Mouse (Mus musculus) embryonic facial prominence, embryonic 11.5 days (tissue): ENCODE results near the gene Clk1. TPM values are rescaled to one million over a fixed set of nuclear protein-coding genes. Genes with fewer than 3 reads are reported as not detected.

ENCODE experiments used
- ATAC-seq: fragments of 200-750 bp; cut with Nextera tagmentation; replicated peaks from 2 replicates; pipeline ENCODE4 v1.8.0; 2017; ENCODE audit warnings: low read depth; ENCODE audit not compliant: insufficient number of reproducible peaks, low FRiP score, low TSS enrichment
- DNase-seq: peaks from one replicate; pipeline ENCODE4 v3.0.0-alpha.2; 2015; ENCODE audit warnings: low spot score
- H3K27ac ChIP-seq: fragments of 300-500 bp; sonication (generic); replicated peaks from 2 replicates; pipeline ENCODE4 v1.5.1; 2014; ENCODE audit warnings: mild to moderate bottlenecking, low read depth, low read length, control low read depth
- H3K27me3 ChIP-seq: fragments of 300-500 bp; sonication (generic); 2 replicates; pipeline ENCODE4 v1.6.1; 2014; ENCODE audit warnings: mild to moderate bottlenecking, low read length, moderate library complexity, mixed read lengths; ENCODE audit not compliant: control insufficient read depth, insufficient read depth
- H3K36me3 ChIP-seq: fragments of 300-500 bp; sonication (generic); replicated peaks from 2 replicates; pipeline ENCODE4 v1.6.1; 2014; ENCODE audit warnings: low read depth, mild to moderate bottlenecking, low read length, moderate library complexity, mixed read lengths; ENCODE audit not compliant: control insufficient read depth, insufficient read depth
- H3K4me1 ChIP-seq: fragments of 300-500 bp; sonication (generic); 2 replicates; pipeline ENCODE4 v1.6.1; 2014; ENCODE audit warnings: low read length, mixed read lengths; ENCODE audit not compliant: control insufficient read depth, insufficient read depth
- H3K4me2 ChIP-seq: fragments of 300-500 bp; sonication (generic); 2 replicates; pipeline ENCODE4 v1.6.1; 2014; ENCODE audit warnings: low read depth, mild to moderate bottlenecking, control low read depth, low read length, moderate library complexity
- H3K4me3 ChIP-seq: fragments of 300-500 bp; sonication (generic); 2 replicates; pipeline ENCODE4 v1.5.1; 2014; ENCODE audit warnings: low read depth, low read length, control low read depth
- H3K9ac ChIP-seq: fragments of 300-500 bp; sonication (generic); replicated peaks from 2 replicates; pipeline ENCODE4 v1.6.1; 2014; ENCODE audit warnings: mild to moderate bottlenecking, control low read depth, low read length
- H3K9me3 ChIP-seq: fragments of 300-500 bp; sonication (generic); replicated peaks from 2 replicates; pipeline ENCODE4 v1.6.1; 2016; ENCODE audit warnings: mild to moderate bottlenecking, low read length, inconsistent platforms, mixed read lengths; ENCODE audit not compliant: control insufficient read depth
- WGBS: fragments of 180-500 bp; shearing (Covaris S2); extraction: QIAGEN DNeasy Blood & Tissue Kit; methylation state at CpG from one replicate; pipeline ENCODE4 v1.1.7; 2014; 5-methylcytosine and 5-hydroxymethylcytosine counted together
- polyA plus RNA-seq: library from polyadenylated mRNA; unstranded; fragments of >200 nt; fragmentation: Nextera tagmentation; extraction: Ambion mirVana; gene quantifications from 2 replicates; pipeline ENCODE4 v1.2.1, GENCODE M21; 2014

Clk1 gene
- polyA plus RNA-seq, 1 experiment from 2014 or later, result 195 TPM

GRCm38 (mm10) chr1:58448396-58448795, 24.5 kb upstream of the Clk1 start:
- no peak for ATAC-seq
- no peak overlapping the region for H3K4me2 ChIP-seq
- H3K27me3 ChIP-seq, result no peaks in the 10 kb centered on the region
- H3K9me3 ChIP-seq, result no peaks in the 10 kb centered on the region
- H3K4me3 ChIP-seq, result no peak overlapping the region
- H3K9ac ChIP-seq, result no peak overlapping the region
- H3K36me3 ChIP-seq, result peaks cover 5% of the 10 kb centered on the region
- 86% methylated on average over 7 of the region's 7 CpGs for WGBS
- no peak overlapping the region for H3K27ac ChIP-seq
- no peaks in the 10 kb centered on the region for H3K4me1 ChIP-seq
- DNase-seq, result no peak

- Histone ChIP-seq H3K36me3 (peaks cover 2% of the 10 kb centered on the region), H3K4me3 (no peak overlapping the region), H3K27ac (no peak overlapping the region), H3K9me3 (no peaks in the 10 kb centered on the region), H3K9ac (no peak overlapping the region), H3K27me3 (no peaks in the 10 kb centered on the region), H3K4me2 (no peak overlapping the region), H3K4me1 (no peaks in the 10 kb centered on the region)
- ATAC-seq, result no peak
- WGBS, result 91% methylated on average over 7 of the region's 7 CpGs
- no peak for DNase-seq
Observed at GRCm38 (mm10) chr1:58447766-58448165, 23.9 kb upstream of the Clk1 start.

- Histone ChIP-seq H3K9ac (peak overlapping the region; percentile 87), H3K4me2 (peak overlapping the region; percentile 66), H3K9me3 (no peaks in the 10 kb centered on the region), H3K4me3 (peak overlapping the region; percentile 62), H3K27ac (peak overlapping the region; percentile 84; the same call in 1 of the 2 replicates), H3K4me1 (no peaks in the 10 kb centered on the region), H3K36me3 (no peaks in the 10 kb centered on the region; the same call in none of the 2 replicates), H3K27me3 (no peaks in the 10 kb centered on the region)
- DNase-seq (peak; percentile 8), ATAC-seq (no peak)
- 12% methylated on average over 11 of the region's 11 CpGs for WGBS
Observed at GRCm38 (mm10) chr1:58445861-58446260, 22.0 kb upstream of the Clk1 start.

GRCm38 (mm10) chr1:58445143-58445722, 21.4 kb upstream of the Clk1 start, which contains the start of the genes Nif3l1 and Ppil3:
TSS of gene Nif3l1 (plus strand) at chr1:58445151.
TSS of gene Ppil3 (minus strand) at chr1:58445486.
- DNase-seq (peak; percentile 91), ATAC-seq (peak; percentile 92)
- Histone ChIP-seq H3K9me3 (no peaks in the 10 kb centered on the region), H3K4me3 (peak within 1 kb of the TSS; percentile 62), H3K36me3 (no peaks in the 10 kb centered on the region; the same call in none of the 2 replicates), H3K4me2 (peak within 1 kb of the TSS; percentile 66), H3K9ac (peak within 1 kb of the TSS; percentile 87), H3K27ac (peak within 1 kb of the TSS; percentile 84), H3K27me3 (no peaks in the 10 kb centered on the region), H3K4me1 (no peaks in the 10 kb centered on the region)
- WGBS, result under 1% methylated on average over 33 of the region's 33 CpGs

GRCm38 (mm10) chr1:58444691-58445090, 20.8 kb upstream of the Clk1 start:
- Histone ChIP-seq H3K9ac (peak overlapping the region; percentile 87), H3K4me2 (peak overlapping the region; percentile 60), H3K27ac (peak overlapping the region; percentile 84), H3K4me1 (no peaks in the 10 kb centered on the region), H3K9me3 (no peaks in the 10 kb centered on the region), H3K27me3 (no peaks in the 10 kb centered on the region), H3K36me3 (no peaks in the 10 kb centered on the region; the same call in none of the 2 replicates), H3K4me3 (peak overlapping the region; percentile 62)
- DNase-seq (peak; percentile 33), ATAC-seq (no peak)
- 8% methylated on average over 10 of the region's 10 CpGs for WGBS

- H3K36me3 ChIP-seq, result peaks cover 9% of the 10 kb centered on the region
- H3K4me2 ChIP-seq, result no peak overlapping the region
- ATAC-seq (peak; percentile 3; the same call in 1 of the 2 replicates), DNase-seq (no peak)
- no peak overlapping the region; the same call in 1 of the 2 replicates for H3K4me3 ChIP-seq
- WGBS, result 88% methylated on average over 3 of the region's 3 CpGs
- no peaks in the 10 kb centered on the region for H3K4me1 ChIP-seq
- no peaks in the 10 kb centered on the region for H3K27me3 ChIP-seq
- no peak overlapping the region for H3K27ac ChIP-seq
- H3K9me3 ChIP-seq, result no peaks in the 10 kb centered on the region
- H3K9ac ChIP-seq, result no peak overlapping the region
Observed at GRCm38 (mm10) chr1:58424551-58424950, 685 bp upstream of the Clk1 start.

- peak overlapping the region; percentile 100 for H3K4me3 ChIP-seq
- H3K27me3 ChIP-seq, result no peaks in the 10 kb centered on the region
- no peaks in the 10 kb centered on the region for H3K4me1 ChIP-seq
- no peaks in the 10 kb centered on the region for H3K9me3 ChIP-seq
- H3K4me2 ChIP-seq, result peak overlapping the region; percentile 48
- DNase-seq (peak; percentile 78), ATAC-seq (0 out of 2 replicates have a peak, but pooled peaks have one; percentile 44)
- H3K27ac ChIP-seq, result no peak overlapping the region; the same call in 1 of the 2 replicates
- 11% methylated on average over 13 of the region's 13 CpGs for WGBS
- H3K9ac ChIP-seq, result peak overlapping the region; percentile 100
- peaks cover 18% of the 10 kb centered on the region for H3K36me3 ChIP-seq
Observed at GRCm38 (mm10) chr1:58422879-58423278, 987 bp downstream of the Clk1 start.

- no peak overlapping the region for H3K4me2 ChIP-seq
- no peaks in the 10 kb centered on the region for H3K27me3 ChIP-seq
- 78% methylated on average over 7 of the region's 7 CpGs for WGBS
- ATAC-seq (no peak), DNase-seq (no peak)
- no peak overlapping the region for H3K4me3 ChIP-seq
- peaks cover 22% of the 10 kb centered on the region for H3K36me3 ChIP-seq
- no peaks in the 10 kb centered on the region for H3K4me1 ChIP-seq
- H3K9me3 ChIP-seq, result no peaks in the 10 kb centered on the region
- H3K9ac ChIP-seq, result no peak overlapping the region
- H3K27ac ChIP-seq, result no peak overlapping the region
Observed at GRCm38 (mm10) chr1:58420961-58421360, 2.9 kb downstream of the Clk1 start.
